Comparison of ENCODE assay signal across 23 mouse cellular contexts in genomic region chr9:105363520-105364231, GRCm38 (mm10). TPM values are rescaled to one million over a fixed set of nuclear protein-coding genes. Genes with fewer than 3 reads are reported as not detected.
A peak's percentile ranks its signal among the peaks of the same experiment; 100 is the strongest.
DNase-seq lines count a peak whose midpoint lies in the region; ATAC-seq and TF ChIP-seq lines count a peak whose summit lies in the region.
"Had no signal": no experiment of that assay in that cellular context is flagged by ENCODE, and none has a peak within 500 bp of the region (broad histone marks: within the 10 kb centered on the region; RNA-seq: fewer than 3 reads in every experiment).

No protein-coding gene starts in this region.

- no peaks in the 10 kb centered on the region for H3K4me1 ChIP-seq in hindbrain, embryonic 13.5 days (replicated peaks)
- H3K4me1 ChIP-seq in hindbrain, embryonic 11.5 days (replicated peaks; ENCODE audit: control insufficient read depth, insufficient read depth, low read length) = no peaks in the 10 kb centered on the region
- no peaks in the 10 kb centered on the region for H3K4me1 ChIP-seq in midbrain, postnatal 0 days (ENCODE audit: insufficient read depth, low read length)
- H3K4me1 ChIP-seq in midbrain, embryonic 11.5 days (ENCODE audit: control insufficient read depth, insufficient read depth, low read length) = no peaks in the 10 kb centered on the region
- no peaks in the 10 kb centered on the region for H3K4me1 ChIP-seq in forebrain, postnatal 0 days (ENCODE audit: insufficient read depth)
- H3K4me1 ChIP-seq: intestine, embryonic 15.5 days; stomach, embryonic 15.5 days had no signal

- no peak overlapping the region for H3K4me2 ChIP-seq in hindbrain, embryonic 13.5 days
- no peak overlapping the region for H3K4me2 ChIP-seq in hindbrain, embryonic 11.5 days (replicated peaks; ENCODE audit: low read depth, low read length)
- H3K4me2 ChIP-seq in midbrain, postnatal 0 days (ENCODE audit: low read depth, low read length, poor library complexity, severe bottlenecking) = no peak overlapping the region
- H3K4me2 ChIP-seq in midbrain, embryonic 11.5 days = no peak overlapping the region
- no peak overlapping the region for H3K4me2 ChIP-seq in forebrain, postnatal 0 days (ENCODE audit: low read depth)
- H3K4me2 ChIP-seq: intestine, embryonic 15.5 days; stomach, embryonic 15.5 days had no signal

- WGBS in hindbrain, embryonic 13.5 days = 68% methylated on average over 5 of the region's 5 CpGs
- 73% methylated on average over 5 of the region's 5 CpGs for WGBS in hindbrain, embryonic 11.5 days
- 71% methylated on average over 5 of the region's 5 CpGs for WGBS in midbrain, postnatal 0 days
- 83% methylated on average over 5 of the region's 5 CpGs for WGBS in midbrain, embryonic 11.5 days
- WGBS in forebrain, postnatal 0 days = 53% methylated on average over 5 of the region's 5 CpGs

- H3K4me3 ChIP-seq in hindbrain, embryonic 13.5 days = no peak overlapping the region
- no peak overlapping the region for H3K4me3 ChIP-seq in hindbrain, embryonic 11.5 days (ENCODE audit: low read depth, low read length)
- H3K4me3 ChIP-seq in midbrain, postnatal 0 days (ENCODE audit: low read depth, low read length) = no peak overlapping the region
- H3K4me3 ChIP-seq in midbrain, embryonic 11.5 days (ENCODE audit: low read depth, low read length) = no peak overlapping the region
- no peak overlapping the region for H3K4me3 ChIP-seq in forebrain, postnatal 0 days (ENCODE audit: low read depth, low read length)
- H3K4me3 ChIP-seq: intestine, embryonic 15.5 days; myocyte; stomach, embryonic 15.5 days had no signal

- no peaks in the 10 kb centered on the region for H3K9me3 ChIP-seq in hindbrain, embryonic 13.5 days
- no peaks in the 10 kb centered on the region for H3K9me3 ChIP-seq in hindbrain, embryonic 11.5 days (ENCODE audit: control insufficient read depth, low read length)
- H3K9me3 ChIP-seq in midbrain, postnatal 0 days (ENCODE audit: low read length) = no peaks in the 10 kb centered on the region
- H3K9me3 ChIP-seq in midbrain, embryonic 11.5 days (ENCODE audit: control insufficient read depth, low read length) = no peaks in the 10 kb centered on the region
- H3K9me3 ChIP-seq in forebrain, postnatal 0 days (ENCODE audit: low read length) = no peaks in the 10 kb centered on the region
- H3K9me3 ChIP-seq: intestine, embryonic 15.5 days; stomach, embryonic 15.5 days had no signal

- H3K27me3 ChIP-seq in hindbrain, embryonic 13.5 days = no peaks in the 10 kb centered on the region
- no peaks in the 10 kb centered on the region for H3K27me3 ChIP-seq in hindbrain, embryonic 11.5 days (ENCODE audit: control insufficient read depth, insufficient read depth, low read length)
- H3K27me3 ChIP-seq in midbrain, postnatal 0 days (ENCODE audit: insufficient read depth, low read length) = no peaks in the 10 kb centered on the region
- no peaks in the 10 kb centered on the region for H3K27me3 ChIP-seq in midbrain, embryonic 11.5 days (ENCODE audit: control insufficient read depth, insufficient read depth, low read length)
- H3K27me3 ChIP-seq in forebrain, postnatal 0 days (ENCODE audit: insufficient read depth, low read length) = no peaks in the 10 kb centered on the region
- H3K27me3 ChIP-seq: intestine, embryonic 15.5 days; stomach, embryonic 15.5 days had no signal

- H3K9ac ChIP-seq in hindbrain, embryonic 13.5 days = no peak overlapping the region
- no peak overlapping the region for H3K9ac ChIP-seq in hindbrain, embryonic 11.5 days (ENCODE audit: low read depth, low read length)
- no peak overlapping the region for H3K9ac ChIP-seq in midbrain, postnatal 0 days (replicated peaks; ENCODE audit: low read length, poor library complexity, severe bottlenecking)
- no peak overlapping the region for H3K9ac ChIP-seq in midbrain, embryonic 11.5 days (ENCODE audit: low read length)
- H3K9ac ChIP-seq in forebrain, postnatal 0 days = no peak overlapping the region
- H3K9ac ChIP-seq: intestine, embryonic 15.5 days; liver, embryonic 14.5 days; stomach, embryonic 15.5 days had no signal

- TF ChIP-seq CTCF in midbrain, postnatal 0 days (IDR thresholded peaks at IDR 0.05) = no peak
- TF ChIP-seq CTCF in forebrain, postnatal 0 days (IDR thresholded peaks at IDR 0.05; ENCODE audit: low read depth) = no peak

- H3K36me3 ChIP-seq in hindbrain, embryonic 13.5 days = no peaks in the 10 kb centered on the region
- no peaks in the 10 kb centered on the region for H3K36me3 ChIP-seq in hindbrain, embryonic 11.5 days (ENCODE audit: control insufficient read depth, insufficient read depth, low read length)
- H3K36me3 ChIP-seq in midbrain, postnatal 0 days (ENCODE audit: insufficient read depth, low read length) = no peaks in the 10 kb centered on the region
- no peaks in the 10 kb centered on the region for H3K36me3 ChIP-seq in midbrain, embryonic 11.5 days (ENCODE audit: control insufficient read depth, insufficient read depth, low read length)
- no peaks in the 10 kb centered on the region for H3K36me3 ChIP-seq in forebrain, postnatal 0 days (ENCODE audit: insufficient read depth)
- H3K36me3 ChIP-seq: intestine, embryonic 15.5 days; stomach, embryonic 15.5 days had no signal

- DNase-seq in hindbrain, embryonic 11.5 days (ENCODE audit: low spot score) = no peak
- DNase-seq in midbrain, postnatal 0 days (ENCODE audit: low spot score) = peak; percentile 74
- no peak for DNase-seq in midbrain, embryonic 11.5 days (ENCODE audit: low spot score, missing footprints)
- peak; percentile 67 for DNase-seq in forebrain, postnatal 0 days
- peak; percentile 87 for DNase-seq in layer of hippocampus, adult 9-11 months
- DNase-seq in MN1 (ENCODE audit: low spot score) = no peak
- DNase-seq: adrenal gland, adult 8-10 months; cerebellum, adult 11-12 months; gastrocnemius, postnatal 10 days; heart, adult 18-20 months; heart, postnatal 36 days; kidney, adult 9 months; kidney, postnatal 36 days; midbrain, embryonic 14.5 days; thymus, adult 2 months had no signal

- H3K27ac ChIP-seq in hindbrain, embryonic 13.5 days = no peak overlapping the region
- no peak overlapping the region for H3K27ac ChIP-seq in hindbrain, embryonic 11.5 days (ENCODE audit: low read depth, low read length)
- no peak overlapping the region for H3K27ac ChIP-seq in midbrain, postnatal 0 days (ENCODE audit: low read depth, low read length)
- H3K27ac ChIP-seq in midbrain, embryonic 11.5 days (ENCODE audit: low read depth, low read length) = no peak overlapping the region
- no peak overlapping the region for H3K27ac ChIP-seq in forebrain, postnatal 0 days (ENCODE audit: low read depth, low read length)
- H3K27ac ChIP-seq: intestine, embryonic 15.5 days; liver, embryonic 14.5 days; stomach, embryonic 15.5 days had no signal

- 0 out of 2 replicates have a peak, but pooled peaks have one; percentile 32 for ATAC-seq in hindbrain, embryonic 13.5 days (ENCODE audit: low FRiP score)
- ATAC-seq in hindbrain, embryonic 11.5 days (ENCODE audit: low FRiP score) = no peak
- no peak for ATAC-seq in midbrain, postnatal 0 days (ENCODE audit: low FRiP score)
- no peak for ATAC-seq in midbrain, embryonic 11.5 days (ENCODE audit: low FRiP score)
- ATAC-seq in forebrain, postnatal 0 days = peak; percentile 82
- ATAC-seq in megakaryocyte progenitor cell, adult 5-6 weeks (replicated peaks; ENCODE audit: poor library complexity) = no peak
- ATAC-seq: intestine, embryonic 15.5 days had no signal

RNA-seq across cellular contexts. Expression of gene Aste1, which starts 31.5 kb away (rescaled TPM):
- 12.4 and 12.8 TPM in 2 replicates for polyA plus RNA-seq in hindbrain, embryonic 13.5 days (2015; fragmentation: Nextera tagmentation; extraction: Ambion mirVana)
- polyA plus RNA-seq in hindbrain, embryonic 11.5 days (2014; fragmentation: Nextera tagmentation; extraction: Ambion mirVana) = 14.9 and 16.5 TPM in 2 replicates
- 7.3 and 9.4 TPM in 2 replicates for total RNA-seq in midbrain, postnatal 0 days (2014; rRNA removed)
- 8.5 and 9.9 TPM in 2 replicates for polyA plus RNA-seq in midbrain, postnatal 0 days (2015; fragmentation: Nextera tagmentation; extraction: Ambion mirVana)
- 14.8 and 15.1 TPM in 2 replicates for polyA plus RNA-seq in midbrain, embryonic 11.5 days (2014; fragmentation: Nextera tagmentation; extraction: Ambion mirVana)
- 7.2 and 13.8 TPM in 2 replicates for total RNA-seq in forebrain, postnatal 0 days (2014; rRNA removed)
- 7.7 and 8.8 TPM in 2 replicates for polyA plus RNA-seq in forebrain, postnatal 0 days (2015; fragmentation: Nextera tagmentation; extraction: Ambion mirVana)
- total RNA-seq in megakaryocyte progenitor cell, adult 5-6 weeks (2015) = 24.6 and 25.1 TPM in 2 replicates
- 11.9 and 12.2 TPM in 2 replicates for total RNA-seq in megakaryocyte progenitor cell, adult 5-6 weeks (2017)

RNA-seq across cellular contexts. Expression of gene Nek11, which starts 31.6 kb away (rescaled TPM):
- 3.2 TPM in 2 replicates for polyA plus RNA-seq in hindbrain, embryonic 13.5 days (2015; fragmentation: Nextera tagmentation; extraction: Ambion mirVana)
- 1.6 and 2.8 TPM in 2 replicates for polyA plus RNA-seq in hindbrain, embryonic 11.5 days (2014; fragmentation: Nextera tagmentation; extraction: Ambion mirVana)
- total RNA-seq in midbrain, postnatal 0 days (2014; rRNA removed) = 1.4 and 3.1 TPM in 2 replicates
- 2.7 and 3.6 TPM in 2 replicates for polyA plus RNA-seq in midbrain, postnatal 0 days (2015; fragmentation: Nextera tagmentation; extraction: Ambion mirVana)
- 0.79 and 0.86 TPM in 2 replicates for polyA plus RNA-seq in midbrain, embryonic 11.5 days (2014; fragmentation: Nextera tagmentation; extraction: Ambion mirVana)
- 2.9 and 4.1 TPM in 2 replicates for total RNA-seq in forebrain, postnatal 0 days (2014; rRNA removed)
- polyA plus RNA-seq in forebrain, postnatal 0 days (2015; fragmentation: Nextera tagmentation; extraction: Ambion mirVana) = 1.6 and 3.3 TPM in 2 replicates
- not detected in 2 replicates for total RNA-seq in megakaryocyte progenitor cell, adult 5-6 weeks (2015)
- not detected in 2 replicates for total RNA-seq in megakaryocyte progenitor cell, adult 5-6 weeks (2017)
- total RNA-seq: common myeloid progenitor, adult 5-6 weeks; heart, adult 18-20 months; heart, postnatal 36 days; megakaryocyte, adult 5-6 weeks had no signal
- polyA plus RNA-seq: liver, embryonic 14.5 days had no signal

Comparison
In these comparisons a context has a peak if more than half of its experiments do, and no peak if none do; other contexts are left out.
1. ATAC-seq: peak in hindbrain, embryonic 13.5 days (single experiment) and forebrain, postnatal 0 days (single experiment); none in hindbrain, embryonic 11.5 days (single experiment), midbrain, postnatal 0 days (single experiment), midbrain, embryonic 11.5 days (single experiment) and megakaryocyte progenitor cell, adult 5-6 weeks (single experiment).
2. DNase-seq: peak in midbrain, postnatal 0 days (single experiment), forebrain, postnatal 0 days (single experiment) and layer of hippocampus, adult 9-11 months (single experiment); none in hindbrain, embryonic 11.5 days (single experiment), midbrain, embryonic 11.5 days (single experiment) and MN1 (single experiment).